Mouse (Mus musculus) intestine, embryonic 16.5 days (tissue): ENCODE measurements around the gene Paqr7. TPM values are rescaled to one million over a fixed set of nuclear protein-coding genes. Genes with fewer than 3 reads are reported as not detected.

ENCODE experiments used
- ATAC-seq: fragments of 200-750 bp; cut with Nextera tagmentation; 2 replicates; pipeline ENCODE4 v1.8.0; 2017; ENCODE audit warnings: moderate TSS enrichment, moderate library complexity
- H3K27ac ChIP-seq: fragments of 300-500 bp; sonication (generic); 2 replicates; pipeline ENCODE4 v1.5.1; 2014; ENCODE audit warnings: mild to moderate bottlenecking, low read length
- H3K27me3 ChIP-seq: fragments of 300-500 bp; sonication (generic); replicated peaks from 2 replicates; pipeline ENCODE4 v1.6.1; 2014; ENCODE audit warnings: low read length, control low read depth, mixed read lengths; ENCODE audit not compliant: control insufficient read depth, insufficient read depth
- H3K36me3 ChIP-seq: fragments of 300-500 bp; sonication (generic); 2 replicates; pipeline ENCODE4 v1.6.1; 2014; ENCODE audit warnings: low read length, control low read depth; ENCODE audit not compliant: control insufficient read depth, insufficient read depth
- H3K4me1 ChIP-seq: fragments of 300-500 bp; sonication (generic); 2 replicates; pipeline ENCODE4 v1.6.1; 2014; ENCODE audit warnings: low read length, control low read depth, mixed read lengths; ENCODE audit not compliant: control insufficient read depth, insufficient read depth
- H3K4me2 ChIP-seq: fragments of 300-500 bp; sonication (generic); 2 replicates; pipeline ENCODE4 v1.6.1; 2014; ENCODE audit warnings: low read depth, low read length, control low read depth
- H3K4me3 ChIP-seq: fragments of 300-500 bp; sonication (generic); 2 replicates; pipeline ENCODE4 v1.5.1; 2014; ENCODE audit warnings: mild to moderate bottlenecking, low read length
- H3K9ac ChIP-seq: fragments of 300-500 bp; sonication (generic); 2 replicates; pipeline ENCODE4 v1.6.1; 2014; ENCODE audit warnings: low read depth, low read length
- H3K9me3 ChIP-seq: fragments of 300-500 bp; sonication (generic); 2 replicates; pipeline ENCODE4 v1.6.1; 2016; ENCODE audit warnings: low read length, control low read depth; ENCODE audit not compliant: control insufficient read depth
- WGBS: fragments of 180-500 bp; shearing (Covaris S2); extraction: QIAGEN DNeasy Blood & Tissue Kit; methylation state at CpG from one replicate; pipeline ENCODE4 v1.1.7; 2014; 5-methylcytosine and 5-hydroxymethylcytosine counted together
- polyA plus RNA-seq: library from polyadenylated mRNA; unstranded; fragments of >200 nt; fragmentation: Nextera tagmentation; extraction: Ambion mirVana; gene quantifications from 2 replicates; pipeline ENCODE4 v1.2.1, GENCODE M21; 2015

The Paqr7 gene
- polyA plus RNA-seq, 1 experiment from 2014 or later = 23.6 TPM

DNA sequence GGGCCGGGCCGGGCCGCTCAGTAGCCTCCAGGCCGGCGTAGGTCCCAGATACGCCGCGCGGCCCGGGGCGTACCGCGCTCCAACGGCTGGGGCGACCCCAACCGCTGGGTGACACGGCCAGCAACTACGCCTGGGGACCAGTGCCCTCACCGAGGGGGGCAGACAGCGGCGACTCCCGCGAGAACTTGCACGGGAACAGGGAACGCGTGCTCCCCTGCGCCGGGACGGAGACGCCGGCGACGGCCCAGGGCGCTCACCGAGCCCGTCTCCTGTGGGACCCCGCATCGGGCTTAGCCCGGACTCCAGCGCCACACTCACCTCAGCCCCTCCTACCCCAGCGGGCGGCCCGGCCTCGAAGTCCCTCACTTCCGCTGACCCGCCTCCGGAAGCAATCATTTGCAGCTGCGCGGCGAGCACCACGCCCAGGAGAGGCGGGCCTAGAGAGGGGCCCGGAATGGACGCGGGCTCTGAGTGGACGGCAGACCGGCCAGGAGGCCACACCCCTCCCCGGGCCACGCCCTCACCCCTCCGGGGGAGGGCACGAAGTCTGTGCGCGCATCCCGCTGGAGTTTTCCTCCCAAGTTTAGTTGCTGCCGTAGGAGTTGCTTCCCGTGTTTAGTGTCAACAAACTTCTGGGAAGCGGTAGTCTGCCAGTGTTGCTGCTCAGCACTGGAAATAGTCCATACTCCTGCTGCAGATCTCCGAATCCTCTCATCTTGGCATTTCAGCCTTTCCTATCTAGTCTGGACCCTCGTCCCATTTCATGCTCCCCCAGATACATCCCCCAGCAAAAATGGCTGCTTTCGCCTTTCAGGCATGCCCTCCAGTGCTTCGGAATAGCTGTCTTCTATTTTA is 38.7 kb downstream of the Paqr7 start, which contains the start of gene Mtfr1l:
Gene Mtfr1l, minus strand, starts transcription at position 456 of the 855 bp plus-strand sequence.
- H3K4me3 ChIP-seq = peak within 1 kb of the TSS; percentile 97
- peak within 1 kb of the TSS; percentile 97 for H3K4me2 ChIP-seq
- WGBS = under 1% methylated on average over 68 of the region's 71 CpGs
- H3K27ac ChIP-seq = peak within 1 kb of the TSS; percentile 82
- peak within 1 kb of the TSS; percentile 90 for H3K9ac ChIP-seq
- peaks cover 7% of the 10 kb centered on the region; the same call in 1 of the 2 replicates for H3K36me3 ChIP-seq
- ATAC-seq = peak; percentile 99
- H3K9me3 ChIP-seq = no peaks in the 10 kb centered on the region
- peaks cover 14% of the 10 kb centered on the region for H3K4me1 ChIP-seq
- no peaks in the 10 kb centered on the region for H3K27me3 ChIP-seq

DNA sequence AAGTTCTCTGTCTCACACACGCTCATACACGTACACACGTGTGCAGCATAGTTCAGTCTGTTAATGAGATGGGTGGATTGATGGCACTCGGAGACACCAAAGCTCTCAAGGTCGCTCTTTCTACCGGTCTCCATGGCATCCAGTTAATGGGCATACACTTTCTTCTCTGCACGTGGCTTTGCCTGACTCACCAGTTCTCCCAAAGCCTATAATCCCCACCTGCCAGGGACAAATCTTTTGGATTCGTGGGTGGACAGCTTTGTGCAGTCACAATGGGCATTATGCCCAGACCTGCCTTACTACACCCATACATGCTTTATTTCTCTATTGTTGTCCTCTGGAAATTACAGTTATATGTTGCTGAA is 39.3 kb downstream of the Paqr7 start:
- Histone ChIP-seq H3K27ac (peak overlapping the region; percentile 23), H3K27me3 (no peaks in the 10 kb centered on the region), H3K9ac (peak overlapping the region; percentile 67), H3K9me3 (no peaks in the 10 kb centered on the region), H3K4me1 (peaks cover 14% of the 10 kb centered on the region), H3K4me2 (peak overlapping the region; percentile 97), H3K4me3 (peak overlapping the region; percentile 97), H3K36me3 (peaks cover 7% of the 10 kb centered on the region; the same call in 1 of the 2 replicates)
- ATAC-seq = no peak; the same call in 1 of the 2 replicates
- 5% methylated on average over 8 of the region's 8 CpGs for WGBS

DNA sequence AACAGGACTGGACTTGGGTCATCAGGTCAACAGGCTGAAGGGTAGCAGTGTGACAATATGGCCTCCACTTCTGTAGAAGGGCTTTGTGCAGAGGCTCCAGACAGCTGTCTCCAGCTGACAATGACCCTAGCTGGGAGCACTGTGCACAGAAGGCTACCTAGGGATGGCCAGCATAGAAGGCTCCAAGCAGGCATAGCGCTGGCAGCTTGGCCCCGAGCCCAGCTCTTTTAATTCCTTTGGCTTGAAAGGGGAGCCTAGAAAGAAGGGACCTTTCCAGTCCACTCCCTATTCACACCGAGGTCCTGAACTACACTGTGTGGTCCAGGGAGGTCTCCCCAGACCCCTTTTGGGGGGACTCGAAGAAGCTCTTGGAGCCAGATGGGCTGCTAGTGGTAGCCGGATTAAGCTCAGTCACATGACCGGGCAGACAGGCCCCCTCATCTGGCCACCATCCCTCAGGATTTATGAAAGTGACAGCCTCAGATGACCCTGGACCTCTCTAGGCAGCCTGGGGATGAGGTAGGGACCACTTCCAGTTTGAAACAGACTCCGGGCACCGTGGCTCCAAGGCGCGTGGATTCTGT is 42.6 kb downstream of the Paqr7 start:
- H3K27me3 ChIP-seq = no peaks in the 10 kb centered on the region
- peaks cover 10% of the 10 kb centered on the region for H3K36me3 ChIP-seq
- no peak overlapping the region for H3K9ac ChIP-seq
- H3K9me3 ChIP-seq = no peaks in the 10 kb centered on the region
- peaks cover 6% of the 10 kb centered on the region for H3K4me1 ChIP-seq
- H3K4me3 ChIP-seq = no peak overlapping the region
- WGBS = 85% methylated on average over 10 of the region's 10 CpGs
- no peak for ATAC-seq
- H3K4me2 ChIP-seq = no peak overlapping the region
- no peak overlapping the region for H3K27ac ChIP-seq

DNA sequence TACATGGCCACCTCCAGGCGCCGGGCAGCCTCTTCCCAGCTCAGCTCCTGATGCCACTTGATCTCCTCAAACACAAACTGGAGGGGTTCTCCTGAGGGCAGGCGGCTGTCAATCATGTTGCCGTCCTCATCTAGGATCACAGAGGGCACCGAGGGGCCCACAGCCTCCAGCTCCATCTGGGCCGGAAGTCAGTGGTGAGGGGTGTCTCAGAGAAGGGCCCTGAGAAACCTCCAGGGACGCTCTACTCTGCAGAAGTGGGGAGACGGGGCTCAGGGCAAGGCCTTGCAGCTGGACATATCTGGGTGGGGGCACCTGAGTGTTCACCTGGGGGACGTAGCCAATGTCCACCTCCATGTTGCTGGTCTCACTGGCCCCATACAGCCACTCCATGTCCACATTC is 46.2 kb downstream of the Paqr7 start:
- Histone ChIP-seq H3K9me3 (no peaks in the 10 kb centered on the region), H3K27ac (no peak overlapping the region), H3K36me3 (peaks cover 10% of the 10 kb centered on the region), H3K27me3 (no peaks in the 10 kb centered on the region), H3K4me2 (no peak overlapping the region), H3K4me1 (peaks cover 6% of the 10 kb centered on the region; the same call in 1 of the 2 replicates), H3K4me3 (no peak overlapping the region), H3K9ac (no peak overlapping the region)
- 92% methylated on average over 9 of the region's 9 CpGs for WGBS
- ATAC-seq = no peak

DNA sequence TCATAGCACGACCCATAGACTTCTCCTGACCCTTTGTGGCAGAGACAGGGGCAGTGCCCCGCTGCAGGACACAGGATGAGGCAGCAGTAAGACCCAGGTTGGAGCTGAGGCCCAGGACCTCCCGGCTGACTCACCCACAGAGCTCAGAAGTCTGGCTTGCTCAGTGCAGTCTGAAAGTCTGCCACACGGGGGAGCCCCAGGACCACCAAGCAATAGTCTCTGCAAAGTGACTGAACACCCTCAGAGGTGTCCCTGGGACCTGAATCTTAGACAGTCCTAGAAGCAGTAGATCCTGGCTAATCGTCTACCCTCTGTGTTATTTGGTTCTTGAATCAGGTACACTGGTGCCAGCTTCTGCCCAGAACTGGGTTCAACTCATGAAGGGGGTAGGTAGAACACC is 46.8 kb downstream of the Paqr7 start:
- Histone ChIP-seq H3K36me3 (peaks cover 10% of the 10 kb centered on the region), H3K9ac (no peak overlapping the region)
- ATAC-seq = peak; percentile 72

DNA sequence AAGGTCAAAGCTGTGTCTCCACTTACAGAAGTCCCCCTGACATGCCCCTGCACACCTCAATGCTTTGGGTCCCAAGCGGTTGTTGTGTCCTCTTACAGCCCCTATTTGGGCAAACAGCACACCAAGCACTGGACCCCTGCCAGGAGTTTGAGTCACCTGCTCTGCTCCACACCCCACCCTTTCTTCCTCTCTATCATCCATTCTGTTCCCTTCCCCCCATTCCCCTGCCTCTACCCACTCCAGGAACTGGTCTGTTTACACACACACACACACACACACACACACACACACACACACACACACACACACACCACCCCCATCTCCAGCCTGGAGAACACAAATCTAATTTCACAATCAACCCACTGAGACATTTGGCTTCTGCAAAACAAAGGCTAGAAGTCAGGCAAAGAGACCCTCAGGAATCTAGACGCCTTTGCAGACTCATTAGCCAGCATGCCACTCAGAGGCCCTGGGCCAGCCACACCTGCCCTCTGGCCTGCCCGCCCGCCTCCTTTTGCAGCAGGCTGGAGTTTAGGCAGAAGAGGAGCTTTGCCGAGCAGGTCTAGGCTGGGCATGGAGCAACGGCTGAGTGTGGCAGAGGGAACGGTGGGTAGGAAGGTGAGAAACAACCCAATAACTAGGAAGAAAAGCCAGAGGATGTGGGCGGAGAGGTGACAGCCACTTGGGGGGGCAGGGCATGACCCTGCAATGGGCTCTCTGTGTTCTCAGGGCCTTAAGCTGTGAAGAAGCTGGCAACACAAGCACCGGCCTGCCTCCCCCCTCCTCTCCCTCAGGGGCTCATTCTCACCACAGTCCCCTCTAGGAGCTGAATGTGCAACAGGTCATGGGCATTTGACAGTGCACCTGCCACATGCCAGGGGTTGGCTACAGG is 50.6 kb downstream of the Paqr7 start:
- Histone ChIP-seq H3K4me3 (no peak overlapping the region), H3K4me1 (peaks cover 13% of the 10 kb centered on the region), H3K27me3 (no peaks in the 10 kb centered on the region), H3K36me3 (peaks cover 12% of the 10 kb centered on the region), H3K4me2 (no peak overlapping the region), H3K9ac (peak overlapping the region; percentile 2; the same call in 1 of the 2 replicates), H3K27ac (no peak overlapping the region; the same call in 1 of the 2 replicates), H3K9me3 (peaks cover 6% of the 10 kb centered on the region; the same call in 1 of the 2 replicates)
- WGBS = 58% methylated on average over 9 of the region's 9 CpGs
- ATAC-seq = no peak

More for the DNA sequence above, 46.8 kb downstream of the Paqr7 start:
- WGBS = 8% methylated on average over 5 of the region's 5 CpGs
- no peak overlapping the region for H3K27ac ChIP-seq
- H3K4me2 ChIP-seq = no peak overlapping the region
- H3K27me3 ChIP-seq = no peaks in the 10 kb centered on the region
- H3K4me1 ChIP-seq = peaks cover 6% of the 10 kb centered on the region
- H3K4me3 ChIP-seq = no peak overlapping the region
- H3K9me3 ChIP-seq = no peaks in the 10 kb centered on the region

DNA sequence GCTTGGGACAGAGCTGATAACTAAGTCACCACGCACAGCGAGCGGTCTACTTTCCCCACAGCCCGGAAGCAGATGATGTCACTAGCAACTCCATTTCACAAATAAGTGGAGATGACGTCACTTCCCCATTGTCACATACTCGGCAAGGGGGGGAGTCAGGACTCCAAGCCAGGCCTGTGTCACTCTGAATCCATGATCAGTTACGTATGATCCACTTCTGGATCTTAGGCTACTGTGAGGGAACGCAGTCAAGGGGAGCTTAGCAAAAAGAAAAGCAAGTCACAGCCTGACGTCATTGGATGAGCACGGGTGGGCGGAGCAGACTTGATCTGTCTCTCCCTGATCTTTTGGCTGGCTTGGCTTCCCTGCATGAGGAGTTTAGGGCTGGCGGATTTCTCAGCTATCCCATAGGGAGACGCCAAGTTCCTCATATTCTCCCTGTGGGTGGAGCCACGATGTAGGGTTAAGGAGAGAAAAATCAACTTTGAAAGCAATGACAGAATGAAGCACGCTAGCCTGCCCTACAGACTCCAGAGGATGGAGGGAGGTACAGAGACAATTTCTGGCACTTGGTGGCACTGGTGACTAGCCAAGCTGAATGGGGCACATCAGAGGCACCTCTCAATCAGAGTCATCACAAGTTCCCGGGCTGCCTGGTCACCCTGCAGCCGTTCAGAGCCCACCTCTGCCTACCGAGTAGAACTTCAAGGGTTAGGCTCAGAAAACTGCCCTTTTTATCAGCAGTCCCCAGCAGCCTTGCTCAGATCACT is 51.9 kb downstream of the Paqr7 start:
- ATAC-seq = no peak
- Histone ChIP-seq H3K4me1 (peaks cover 13% of the 10 kb centered on the region), H3K9me3 (peaks cover 6% of the 10 kb centered on the region; the same call in 1 of the 2 replicates), H3K36me3 (peaks cover 12% of the 10 kb centered on the region), H3K9ac (no peak overlapping the region), H3K27me3 (no peaks in the 10 kb centered on the region), H3K27ac (no peak overlapping the region), H3K4me3 (no peak overlapping the region), H3K4me2 (no peak overlapping the region)
- WGBS = 70% methylated on average over 18 of the region's 18 CpGs

DNA sequence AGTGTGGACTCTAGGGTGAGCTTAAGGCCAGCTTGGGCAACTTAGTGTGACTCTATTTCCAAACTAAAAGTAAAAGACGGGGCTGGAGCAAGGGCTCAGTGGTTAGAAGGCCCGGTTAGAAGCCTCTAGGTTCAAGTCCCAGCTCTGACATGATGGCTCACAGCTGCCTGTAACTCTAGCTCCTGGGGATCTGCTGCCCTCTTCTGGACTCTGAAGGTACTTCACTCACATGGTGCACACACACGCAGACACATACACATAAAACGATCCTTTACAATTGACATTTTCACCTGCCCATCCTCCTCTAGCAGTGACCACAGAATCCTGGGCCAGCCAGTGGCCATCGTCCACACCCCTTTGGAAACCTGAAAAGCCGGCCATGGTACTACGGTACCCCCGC is 53.4 kb downstream of the Paqr7 start:
- Histone ChIP-seq H3K4me3 (no peak overlapping the region), H3K36me3 (peaks cover 12% of the 10 kb centered on the region), H3K27ac (no peak overlapping the region), H3K4me2 (no peak overlapping the region), H3K9me3 (peaks cover 6% of the 10 kb centered on the region; the same call in 1 of the 2 replicates), H3K9ac (no peak overlapping the region), H3K4me1 (peaks cover 13% of the 10 kb centered on the region), H3K27me3 (no peaks in the 10 kb centered on the region)
- ATAC-seq = no peak
- 97% methylated on average over 8 of the region's 8 CpGs for WGBS
